Mouse (Mus musculus) neural tube, embryonic 11.5 days (tissue): ENCODE results near the gene Mrps9. TPM values are rescaled to one million over a fixed set of nuclear protein-coding genes. Genes with fewer than 3 reads are reported as not detected.
A peak's percentile ranks its signal among the peaks of the same experiment; 100 is the strongest.
"Not testable (repeated sequence)": the region's sequence is repeated elsewhere in the genome, so short reads cannot be mapped to it uniquely, and the experiment has no call there.

Experiments
- ATAC-seq: fragments of 200-750 bp; cut with Nextera tagmentation; 2 replicates; pipeline ENCODE4 v1.8.0; 2017; ENCODE audit warnings: moderate number of reproducible peaks, mild to moderate bottlenecking, moderate TSS enrichment, moderate library complexity; ENCODE audit not compliant: insufficient read depth, low FRiP score, low TSS enrichment
- DNase-seq: peaks from one replicate; pipeline ENCODE4 v3.0.0-alpha.2; 2015; ENCODE audit warnings: low spot score
- H3K27ac ChIP-seq: fragments of 300-500 bp; sonication (generic); 2 replicates; pipeline ENCODE4 v1.5.1; 2014; ENCODE audit warnings: low read depth, mild to moderate bottlenecking, low read length
- H3K27me3 ChIP-seq: fragments of 300-500 bp; sonication (generic); 2 replicates; pipeline ENCODE4 v1.6.1; 2014; ENCODE audit warnings: mild to moderate bottlenecking, low read length, mixed read lengths; ENCODE audit not compliant: control insufficient read depth, insufficient read depth
- H3K36me3 ChIP-seq: fragments of 300-500 bp; sonication (generic); 2 replicates; pipeline ENCODE4 v1.6.1; 2014; ENCODE audit warnings: mild to moderate bottlenecking, low read length, moderate library complexity, mixed read lengths; ENCODE audit not compliant: control insufficient read depth, insufficient read depth
- H3K4me1 ChIP-seq: fragments of 300-500 bp; sonication (generic); 2 replicates; pipeline ENCODE4 v1.6.1; 2014; ENCODE audit warnings: low read length, mixed read lengths; ENCODE audit not compliant: control insufficient read depth, insufficient read depth
- H3K4me2 ChIP-seq: fragments of 300-500 bp; sonication (generic); 2 replicates; pipeline ENCODE4 v1.6.1; 2014; ENCODE audit warnings: low read depth, mild to moderate bottlenecking, moderate library complexity
- H3K4me3 ChIP-seq: fragments of 300-500 bp; sonication (generic); 2 replicates; pipeline ENCODE4 v1.5.1; 2014; ENCODE audit warnings: low read depth, low read length
- H3K9ac ChIP-seq: fragments of 300-500 bp; sonication (generic); 2 replicates; pipeline ENCODE4 v1.6.1; 2014; ENCODE audit warnings: mild to moderate bottlenecking, low read length
- H3K9me3 ChIP-seq: fragments of 300-500 bp; sonication (generic); 2 replicates; pipeline ENCODE4 v1.6.1; 2016; ENCODE audit warnings: low read length; ENCODE audit not compliant: control insufficient read depth
- WGBS: fragments of 180-500 bp; shearing (Covaris S2); extraction: QIAGEN DNeasy Blood & Tissue Kit; methylation state at CpG from one replicate; pipeline ENCODE4 v1.1.7; 2014; 5-methylcytosine and 5-hydroxymethylcytosine counted together
- polyA plus RNA-seq: library from polyadenylated mRNA; unstranded; fragments of >200 nt; fragmentation: Nextera tagmentation; extraction: Ambion mirVana; gene quantifications from 2 replicates; pipeline ENCODE4 v1.2.1, GENCODE M21; 2014

The Mrps9 gene
- polyA plus RNA-seq, 1 experiment from 2014 or later = 58.4 TPM

DNA sequence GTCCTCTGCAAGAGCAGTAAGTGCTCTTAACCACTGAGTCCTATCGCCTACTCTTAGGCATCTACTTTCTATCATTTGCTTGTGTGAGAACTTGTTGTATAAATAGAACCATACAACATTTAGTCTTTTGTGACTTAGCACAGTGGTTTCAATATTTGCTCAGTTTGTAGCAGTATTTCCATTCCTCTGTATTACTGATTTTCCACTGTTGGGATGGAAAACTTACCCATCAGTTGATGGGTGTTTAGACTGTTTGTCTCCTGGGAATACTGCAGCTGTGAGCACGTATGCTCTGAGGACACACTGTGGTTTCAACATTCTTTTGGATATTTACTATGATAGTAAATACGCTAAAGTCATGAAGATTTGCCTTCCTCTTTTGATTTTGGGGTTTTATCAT, 16.2 kb downstream of the Mrps9 start:
- Histone ChIP-seq H3K4me3 (no peak overlapping the region), H3K27ac (no peak overlapping the region), H3K36me3 (no peaks in the 10 kb centered on the region), H3K4me1 (no peaks in the 10 kb centered on the region), H3K4me2 (no peak overlapping the region), H3K9ac (no peak overlapping the region), H3K9me3 (no peaks in the 10 kb centered on the region), H3K27me3 (no peaks in the 10 kb centered on the region)
- DNase-seq (no peak), ATAC-seq (no peak)
- 92% methylated on average over 3 of the region's 3 CpGs for WGBS

GRCm38 (mm10) chr1:42874174-42874573, 23.1 kb downstream of the Mrps9 start:
- no peak overlapping the region for H3K4me3 ChIP-seq
- no peak overlapping the region for H3K9ac ChIP-seq
- 87% methylated on average over 2 of the region's 2 CpGs for WGBS
- H3K4me1 ChIP-seq = 0 out of 2 replicates have a peak, but pooled peaks cover 5% of the 10 kb centered on the region
- H3K4me2 ChIP-seq = no peak overlapping the region
- H3K9me3 ChIP-seq = no peaks in the 10 kb centered on the region
- ATAC-seq (no peak), DNase-seq (no peak)
- no peak overlapping the region for H3K27ac ChIP-seq
- no peaks in the 10 kb centered on the region for H3K27me3 ChIP-seq
- H3K36me3 ChIP-seq = no peaks in the 10 kb centered on the region

DNA sequence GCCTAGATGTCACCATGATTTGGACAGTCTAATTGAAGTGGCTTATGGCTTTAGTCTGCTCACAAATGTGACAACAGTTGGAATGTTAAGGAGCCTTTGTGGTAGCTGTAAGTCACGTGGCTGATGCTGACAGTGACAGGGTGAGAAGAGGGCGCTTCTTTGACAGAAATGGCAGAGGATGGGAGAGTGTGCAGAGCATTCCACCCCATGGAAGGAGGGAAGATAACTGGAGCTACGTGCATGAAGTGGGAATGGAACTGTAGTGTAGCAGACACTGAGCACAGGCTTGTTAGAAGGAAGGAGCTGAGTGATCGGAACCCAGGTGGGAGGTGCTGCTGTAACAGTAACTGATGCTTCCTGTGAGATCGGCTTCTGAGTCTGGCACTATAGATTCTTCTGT, 24.2 kb downstream of the Mrps9 start:
- 87% methylated on average over 5 of the region's 5 CpGs for WGBS
- ATAC-seq = no peak
- no peak overlapping the region for H3K27ac ChIP-seq

DNA sequence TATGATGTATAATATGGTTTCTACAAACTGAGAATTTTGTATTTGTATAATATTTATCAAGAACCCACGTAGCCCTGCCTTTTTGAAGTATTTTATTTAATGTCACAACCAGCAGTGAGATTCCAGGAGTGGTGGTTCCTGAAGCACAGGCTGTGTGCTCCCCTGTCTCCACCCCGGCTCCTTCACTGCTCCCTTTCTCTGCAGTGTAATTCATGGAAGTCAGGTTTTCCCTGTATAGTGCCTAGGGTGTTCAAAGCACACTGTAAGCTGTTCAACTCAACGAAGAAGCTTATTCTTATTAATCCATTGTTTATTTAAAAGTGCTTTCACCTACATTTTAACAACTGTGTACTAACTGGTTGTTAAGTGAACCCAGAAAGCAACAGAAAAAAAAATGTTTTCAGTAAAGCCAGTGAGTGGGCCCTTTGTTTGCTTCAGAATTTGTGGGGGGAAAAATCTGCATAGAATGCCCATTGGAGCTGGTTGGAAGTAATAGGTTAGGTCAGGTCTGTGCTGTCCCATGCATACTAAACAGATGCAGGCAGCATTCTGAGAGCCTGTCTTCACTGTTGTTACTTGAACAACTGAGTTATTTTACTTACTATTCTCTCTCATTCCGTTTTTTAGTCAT, 25.5 kb downstream of the Mrps9 start:
- Histone ChIP-seq H3K4me1 (0 out of 2 replicates have a peak, but pooled peaks cover 5% of the 10 kb centered on the region), H3K27ac (peak overlapping the region; percentile 64), H3K9ac (no peak overlapping the region), H3K4me3 (no peak overlapping the region), H3K36me3 (no peaks in the 10 kb centered on the region), H3K4me2 (no peak overlapping the region), H3K9me3 (no peaks in the 10 kb centered on the region), H3K27me3 (no peaks in the 10 kb centered on the region)
- DNase-seq = peak; percentile 54
- 66% methylated on average over 4 of the region's 4 CpGs for WGBS
- peak; percentile 89 for ATAC-seq

More for the DNA sequence above, 24.2 kb downstream of the Mrps9 start:
- no peak overlapping the region for H3K9ac ChIP-seq
- 0 out of 2 replicates have a peak, but pooled peaks cover 5% of the 10 kb centered on the region for H3K4me1 ChIP-seq
- H3K36me3 ChIP-seq = no peaks in the 10 kb centered on the region
- no peak overlapping the region for H3K4me3 ChIP-seq
- H3K4me2 ChIP-seq = no peak overlapping the region
- no peak for DNase-seq
- no peaks in the 10 kb centered on the region for H3K27me3 ChIP-seq
- no peaks in the 10 kb centered on the region for H3K9me3 ChIP-seq

- Histone ChIP-seq H3K36me3 (no peaks in the 10 kb centered on the region), H3K4me3 (no peak overlapping the region), H3K27me3 (no peaks in the 10 kb centered on the region), H3K4me1 (0 out of 2 replicates have a peak, but pooled peaks cover 5% of the 10 kb centered on the region), H3K4me2 (0 out of 2 replicates have a peak overlapping the region, but pooled peaks have one; percentile 13), H3K9ac (no peak overlapping the region), H3K27ac (peak overlapping the region; percentile 64), H3K9me3 (no peaks in the 10 kb centered on the region)
- ATAC-seq (peak; percentile 92), DNase-seq (peak; percentile 71)
- WGBS = 38% methylated on average over 10 of the region's 10 CpGs
These were observed 26.2 kb downstream of the Mrps9 start for GRCm38 (mm10) chr1:42877264-42877663.

DNA sequence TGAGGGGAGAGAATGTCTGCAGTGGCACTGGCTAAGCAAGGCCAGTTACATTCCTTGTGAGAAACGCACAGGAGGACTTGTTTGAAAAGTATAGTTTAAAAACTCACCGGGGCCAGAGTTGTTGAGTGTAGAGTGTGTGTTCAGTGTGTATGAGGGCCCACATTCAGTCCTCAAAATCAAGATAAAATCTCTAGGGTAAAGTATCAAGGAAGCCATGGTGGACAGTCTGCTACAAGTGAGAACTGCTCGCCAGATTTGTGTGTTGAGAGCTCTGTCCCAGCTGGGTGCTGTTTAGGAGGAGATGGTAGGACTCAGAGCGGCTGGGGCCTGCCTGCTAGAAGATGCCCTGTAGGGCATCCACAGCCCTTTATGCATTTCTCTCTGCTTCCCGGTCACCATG, 27.8 kb downstream of the Mrps9 start:
- ATAC-seq = no peak
- DNase-seq = no peak

GRCm38 (mm10) chr1:42882258-42882657, 31.2 kb downstream of the Mrps9 start:
- ATAC-seq (no peak), DNase-seq (no peak)
- no peaks in the 10 kb centered on the region for H3K27me3 ChIP-seq
- no peaks in the 10 kb centered on the region for H3K9me3 ChIP-seq
- 0 out of 2 replicates have a peak, but pooled peaks cover 5% of the 10 kb centered on the region for H3K4me1 ChIP-seq
- H3K27ac ChIP-seq = no peak overlapping the region
- no peak overlapping the region for H3K4me2 ChIP-seq
- H3K4me3 ChIP-seq = no peak overlapping the region
- H3K36me3 ChIP-seq = no peaks in the 10 kb centered on the region
- H3K9ac ChIP-seq = no peak overlapping the region
- WGBS = 92% methylated on average over 2 of the region's 2 CpGs

More for the DNA sequence above, 27.8 kb downstream of the Mrps9 start:
- Histone ChIP-seq H3K4me2 (no peak overlapping the region), H3K9ac (no peak overlapping the region), H3K36me3 (no peaks in the 10 kb centered on the region), H3K27ac (no peak overlapping the region), H3K4me3 (no peak overlapping the region), H3K9me3 (no peaks in the 10 kb centered on the region), H3K4me1 (0 out of 2 replicates have a peak, but pooled peaks cover 5% of the 10 kb centered on the region), H3K27me3 (no peaks in the 10 kb centered on the region)
- 90% methylated on average over 5 of the region's 5 CpGs for WGBS

GRCm38 (mm10) chr1:42883418-42883817, 32.4 kb downstream of the Mrps9 start:
- H3K9ac ChIP-seq, H3K4me2 ChIP-seq, H3K4me3 ChIP-seq, H3K36me3 ChIP-seq, H3K27me3 ChIP-seq, H3K9me3 ChIP-seq, H3K4me1 ChIP-seq, ATAC-seq, DNase-seq, H3K27ac ChIP-seq: not testable (repeated sequence)
- WGBS = 75% methylated on average over 1 of the region's 2 CpGs

- no peak for DNase-seq
- no peak overlapping the region for H3K4me2 ChIP-seq
- no peaks in the 10 kb centered on the region for H3K36me3 ChIP-seq
- H3K9ac ChIP-seq = no peak overlapping the region
- ATAC-seq = no peak
- WGBS = 86% methylated on average over 11 of the region's 11 CpGs
- H3K27me3 ChIP-seq = no peaks in the 10 kb centered on the region
- H3K4me3 ChIP-seq = no peak overlapping the region
- no peaks in the 10 kb centered on the region for H3K9me3 ChIP-seq
- H3K27ac ChIP-seq = no peak overlapping the region
- peaks cover 7% of the 10 kb centered on the region; the same call in 1 of the 2 replicates for H3K4me1 ChIP-seq
These were observed 36.8 kb downstream of the Mrps9 start for GRCm38 (mm10) chr1:42887835-42888234.
